Mouse (Mus musculus): Measurements from ENCODE around the gene Cyp2d40. TPM values are rescaled to one million over a fixed set of nuclear protein-coding genes. Genes with fewer than 3 reads are reported as not detected.
A peak's percentile ranks its signal among the peaks of the same experiment; 100 is the strongest.
"Not testable (repeated sequence)": the region's sequence is repeated elsewhere in the genome, so short reads cannot be mapped to it uniquely, and the experiment has no call there.

The Cyp2d40 gene
- under 1 TPM in 1 of 2 experiments, not detected in 1; 0.58 TPM for total RNA-seq (2021)
- 0.22 TPM in 1 of 2 replicates, not detected in the other for polyA plus RNA-seq (2012; rRNA removed)
- long read RNA-seq = 0 reads

DNA sequence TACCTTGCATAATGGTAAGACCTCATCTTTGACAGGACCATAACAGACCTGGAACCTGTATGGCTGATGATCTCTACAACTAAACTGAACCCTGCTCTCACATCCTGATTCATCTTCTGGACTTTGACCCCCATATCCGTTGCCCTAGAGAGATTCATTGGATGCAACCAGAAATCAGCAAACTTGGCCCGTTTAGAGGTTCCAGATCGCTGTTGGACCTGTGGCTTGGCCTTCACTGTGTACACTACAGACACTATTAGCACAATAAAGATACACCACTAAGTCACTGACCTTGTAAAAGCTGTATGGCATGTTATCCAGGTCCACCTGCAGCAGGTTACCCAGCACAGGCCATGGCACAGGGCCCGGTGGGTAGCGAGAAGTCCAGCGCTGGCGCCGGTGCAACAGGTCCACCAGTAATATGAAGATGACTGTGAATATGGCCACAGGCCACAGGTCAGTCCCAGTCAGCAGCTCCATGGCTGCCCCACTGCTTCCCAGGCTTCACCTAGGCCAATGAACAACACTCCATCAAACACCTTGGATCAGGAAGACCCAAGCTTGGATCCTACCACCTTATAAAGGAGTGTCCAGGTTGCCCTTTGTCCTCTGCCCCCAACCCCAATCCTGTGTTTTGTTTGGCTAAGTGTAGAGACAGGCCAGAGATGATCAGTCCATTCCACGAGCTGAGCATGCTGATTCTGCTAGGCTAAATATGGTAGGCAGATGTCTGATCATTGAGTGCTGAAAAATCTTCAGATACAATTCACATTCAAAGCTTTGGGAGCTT, at the start of gene Cyp2d40:
TSS of gene Cyp2d40 (minus strand) at position 553 of the 790 bp plus-strand sequence.
- DNase-seq = no peak

DNA sequence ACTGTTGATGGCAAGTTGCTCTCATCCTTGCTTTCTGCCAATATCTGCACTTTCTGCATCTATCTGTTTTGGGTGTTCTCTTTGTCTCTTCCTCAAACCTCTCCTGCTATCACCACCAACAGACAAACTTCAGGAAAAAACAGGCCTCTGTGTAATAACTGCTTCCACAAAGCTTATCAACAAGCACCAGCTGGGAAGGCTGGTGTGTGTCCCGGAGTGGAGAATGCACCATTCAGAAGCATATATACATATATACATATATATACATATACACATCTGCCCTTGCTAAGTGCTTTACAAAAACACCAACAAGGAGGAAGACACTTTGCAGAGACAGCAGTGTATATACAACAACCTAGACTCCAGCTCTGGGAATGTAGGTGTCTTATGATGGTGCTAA, 46.6 kb upstream of the Cyp2d40 start:
- no peak for DNase-seq

DNA sequence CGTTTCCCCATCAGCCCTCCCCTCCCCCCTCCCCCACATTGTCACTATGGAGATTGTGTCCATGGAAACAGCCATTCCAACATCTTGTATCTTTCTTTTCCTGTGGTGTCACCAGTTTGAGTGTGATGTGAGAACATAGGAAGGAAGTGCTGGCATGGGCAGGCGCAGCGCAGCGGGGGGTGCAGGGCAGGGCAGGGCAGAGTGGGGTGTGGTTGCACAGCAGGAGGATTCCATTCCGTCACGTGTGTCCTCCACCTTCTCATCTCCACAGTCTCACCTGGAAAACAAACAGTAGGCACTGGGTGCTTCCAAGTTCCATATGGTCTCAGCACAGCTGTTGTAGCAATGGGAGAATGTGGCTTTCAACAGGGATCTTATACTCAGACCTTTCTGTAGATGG, 45.5 kb upstream of the Cyp2d40 start:
- DNase-seq = peak; percentile 14

DNA sequence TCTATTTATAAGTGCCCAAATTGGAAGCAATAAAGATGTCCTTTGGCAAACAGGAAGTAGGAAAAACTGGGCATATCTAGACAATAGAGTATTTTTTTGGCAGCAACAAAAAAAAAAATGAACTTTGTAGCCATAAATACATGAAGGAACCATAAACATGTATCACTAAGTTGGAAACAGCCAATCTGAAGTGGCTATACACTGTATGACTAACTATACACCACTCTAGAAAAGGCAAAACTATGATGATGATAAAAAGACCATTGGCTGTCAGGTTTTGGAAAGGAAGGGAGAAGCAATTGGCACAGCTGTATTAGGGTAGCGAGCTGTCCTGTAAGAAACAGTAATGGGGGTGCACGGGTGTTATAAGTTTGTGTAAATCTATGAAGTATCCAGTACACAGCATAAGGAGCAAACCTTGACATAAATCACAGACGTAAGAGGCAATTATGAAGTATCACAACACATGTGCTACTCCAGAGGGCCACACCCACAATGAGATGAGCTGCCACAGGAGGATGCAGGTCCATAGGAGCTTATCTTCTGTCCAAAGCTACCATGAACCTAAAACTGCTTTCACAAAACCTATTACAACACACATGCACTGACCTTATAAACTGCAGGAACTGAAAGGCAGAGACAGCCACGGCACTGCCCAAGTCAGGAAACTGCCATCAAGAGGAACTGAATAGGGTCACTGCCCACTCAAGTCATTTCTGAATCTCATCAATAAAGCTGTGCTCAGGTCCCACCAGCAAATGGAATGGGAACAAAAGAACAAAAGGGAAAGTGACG, 43.2 kb upstream of the Cyp2d40 start:
- no peak for DNase-seq

DNA sequence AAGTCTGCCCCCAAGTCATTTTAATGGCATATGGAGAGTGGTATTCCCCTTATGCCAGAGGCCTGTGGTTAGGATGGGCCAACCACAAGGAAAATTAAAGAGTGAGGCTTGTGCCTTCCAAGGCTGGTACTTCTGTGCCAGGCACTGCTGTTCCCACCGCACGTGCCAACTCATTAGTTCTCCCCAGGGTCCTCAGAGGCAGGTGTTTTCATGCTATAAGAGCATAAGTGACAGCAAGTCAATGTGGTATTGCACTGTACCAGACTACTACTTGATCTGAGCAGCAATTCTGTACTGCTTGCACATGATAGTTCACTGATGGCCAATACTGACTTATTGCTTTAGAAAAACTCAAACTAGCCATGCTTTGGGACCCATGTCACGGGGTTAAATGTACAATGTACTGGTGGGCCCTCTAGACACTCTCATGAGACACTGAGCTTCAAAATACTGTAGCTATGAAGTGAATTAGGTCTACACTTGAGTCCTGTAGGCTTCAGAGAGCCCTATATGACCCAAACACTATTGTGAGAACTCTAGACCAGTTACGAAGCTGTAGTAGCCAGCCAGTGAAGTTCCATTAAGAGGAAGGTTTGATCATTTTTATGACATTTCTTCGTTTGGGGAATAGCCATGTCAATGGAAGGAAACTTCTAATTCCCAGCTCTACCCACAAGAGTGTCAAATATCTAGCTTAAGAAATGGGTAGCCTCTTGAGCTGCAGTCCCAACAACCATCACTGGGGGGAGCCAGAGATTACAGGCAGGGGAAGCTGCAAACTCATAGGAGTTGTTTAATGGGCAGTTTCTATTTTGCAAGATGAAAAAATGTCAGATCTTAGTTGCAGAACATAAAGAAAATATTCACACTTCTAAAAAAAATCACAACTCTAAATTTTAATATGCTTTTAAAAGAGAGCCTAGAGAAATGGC, 41.0 kb upstream of the Cyp2d40 start:
- peak; percentile 74 for DNase-seq

DNA sequence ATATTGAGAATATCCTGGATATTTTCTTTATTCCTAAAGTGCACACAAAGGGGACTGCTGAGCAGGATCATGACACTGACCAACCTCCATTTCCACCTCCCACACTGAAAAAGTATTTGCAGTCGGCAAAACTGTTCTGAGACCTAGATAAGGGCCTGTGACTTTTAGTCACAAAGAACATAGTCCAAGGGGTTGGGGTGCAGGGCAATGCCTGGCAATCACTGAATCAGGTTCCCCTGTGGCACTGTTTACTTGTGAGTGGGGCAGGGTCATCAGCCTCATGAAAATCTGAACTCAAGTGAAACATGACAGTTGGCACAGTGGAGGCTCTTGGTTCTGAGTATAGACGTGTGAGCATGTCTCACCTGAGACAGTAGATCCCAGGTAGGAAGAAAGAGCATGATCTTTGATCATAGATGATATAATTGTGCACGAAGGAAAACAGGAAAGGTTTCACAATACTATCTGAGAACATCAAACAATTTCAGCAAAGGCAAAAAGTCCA, 32.0 kb upstream of the Cyp2d40 start:
- DNase-seq = no peak

DNA sequence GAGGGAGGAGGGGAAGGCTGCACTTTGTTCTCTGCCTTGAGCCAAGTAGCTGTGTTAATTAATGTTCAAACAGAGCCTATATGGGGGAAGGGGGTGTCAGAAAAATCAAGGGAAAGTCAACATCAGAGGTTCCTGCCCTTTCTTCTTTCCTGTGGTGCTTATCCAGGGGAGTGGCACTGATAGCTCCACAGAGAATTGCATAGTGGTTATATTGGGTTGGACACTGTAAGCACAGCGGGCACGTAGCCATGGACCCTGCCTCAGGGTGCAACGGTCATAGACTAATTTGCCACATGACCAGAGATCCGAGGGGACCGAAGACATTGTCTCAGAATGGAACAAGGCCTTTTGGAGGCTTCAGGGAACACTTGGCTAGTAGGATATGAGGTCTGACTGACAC, 30.3 kb upstream of the Cyp2d40 start, which contains the start of gene Cyp2d26:
TSS of gene Cyp2d26 (minus strand) at position 18 of the 400 bp plus-strand sequence.
- no peak for DNase-seq

DNA sequence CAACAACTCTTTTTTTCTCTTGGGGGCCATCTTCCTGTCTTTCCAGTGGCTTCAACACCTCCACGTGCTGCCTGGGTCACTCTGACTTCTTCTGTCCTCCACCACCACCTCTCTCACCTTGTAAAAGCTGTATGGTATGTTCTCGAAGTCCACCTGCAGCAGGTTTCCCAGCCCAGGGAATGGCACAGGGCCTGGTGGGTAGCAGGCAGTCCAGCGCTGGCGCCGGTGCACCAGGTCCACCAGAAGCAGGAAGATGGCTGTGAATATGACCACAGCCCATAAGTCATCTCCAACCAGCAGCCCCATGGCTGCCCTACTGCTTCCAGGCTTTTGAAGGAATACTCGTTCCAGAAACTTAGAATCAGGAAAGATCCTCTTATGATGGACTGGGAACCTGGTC, 29.9 kb upstream of the Cyp2d40 start:
- DNase-seq = no peak

DNA sequence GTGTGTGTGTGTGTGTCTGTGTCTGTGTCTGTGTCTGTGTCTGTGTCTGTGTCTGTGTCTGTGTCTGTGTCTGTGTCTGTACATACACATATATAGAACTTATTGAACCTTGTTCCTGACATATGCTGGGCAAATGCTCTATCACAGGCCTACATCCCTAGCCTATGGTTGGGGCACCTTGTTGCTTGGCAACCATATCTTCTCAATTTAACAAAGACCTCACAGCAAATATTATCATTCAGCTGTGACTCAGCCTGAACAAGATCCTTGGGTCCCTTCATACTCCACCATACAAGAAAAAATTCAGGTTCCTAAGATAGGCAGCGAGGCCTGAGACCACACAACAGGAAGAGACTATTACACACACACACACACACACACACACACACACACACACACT, 29.5 kb upstream of the Cyp2d40 start:
- DNase-seq = no peak

DNA sequence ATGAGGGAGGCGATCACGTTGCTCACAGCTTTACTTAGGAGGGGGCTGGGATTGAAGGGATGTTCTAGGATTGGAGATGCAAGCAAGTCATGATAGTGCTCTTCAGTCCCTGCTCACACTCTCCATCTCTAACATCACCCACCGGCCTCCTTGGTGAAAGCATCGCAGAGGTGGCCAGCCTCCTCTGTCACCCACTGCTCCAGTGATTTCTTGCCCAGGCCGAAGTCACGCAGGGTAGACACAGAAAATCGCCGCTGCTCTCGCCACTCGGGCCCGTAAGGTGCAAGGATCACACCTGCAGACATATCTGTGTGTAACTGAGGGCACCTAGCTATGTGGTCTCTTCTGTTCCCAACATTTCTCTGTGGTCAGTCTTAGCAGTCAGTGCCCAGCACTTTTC, 28.6 kb upstream of the Cyp2d40 start:
- no peak for DNase-seq

DNA sequence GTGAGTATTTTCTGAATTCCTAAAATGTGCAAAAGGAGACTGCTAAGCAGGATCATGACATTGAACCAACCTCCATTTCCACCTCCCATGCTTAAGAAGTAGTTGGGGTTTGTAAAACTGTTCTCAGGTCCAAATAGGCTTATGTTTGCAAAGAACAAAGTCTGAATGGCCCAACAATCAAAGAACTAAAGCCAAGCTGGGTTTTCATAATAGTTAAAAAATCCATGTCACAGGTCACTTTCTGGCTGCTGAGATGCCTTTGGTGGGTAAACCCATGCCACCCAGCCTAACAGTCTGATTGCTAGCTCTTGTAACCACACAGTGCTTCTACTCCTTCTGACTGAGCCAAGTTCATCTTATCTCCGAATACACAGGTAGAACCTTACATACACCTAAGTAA, 20.6 kb upstream of the Cyp2d40 start:
- DNase-seq = no peak

DNA sequence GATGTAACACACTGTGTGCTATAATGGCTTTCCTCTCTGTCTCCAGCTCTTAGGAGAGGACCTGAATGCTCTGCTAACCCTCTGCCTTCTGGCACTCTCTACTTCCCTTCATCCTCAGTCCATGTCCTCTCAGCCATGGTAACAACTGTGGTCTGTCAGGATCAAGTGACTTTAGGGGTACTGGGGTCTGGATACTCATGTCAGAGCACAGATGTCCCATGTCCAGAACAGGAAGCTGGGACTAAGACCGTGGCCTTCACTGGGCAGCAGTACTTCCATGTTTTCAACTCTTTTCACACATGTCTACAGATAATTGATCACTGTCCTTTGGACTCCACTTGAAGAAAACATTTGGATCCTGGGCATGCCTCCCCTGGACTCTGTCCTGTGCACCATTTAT, 19.8 kb upstream of the Cyp2d40 start:
- DNase-seq = no peak

DNA sequence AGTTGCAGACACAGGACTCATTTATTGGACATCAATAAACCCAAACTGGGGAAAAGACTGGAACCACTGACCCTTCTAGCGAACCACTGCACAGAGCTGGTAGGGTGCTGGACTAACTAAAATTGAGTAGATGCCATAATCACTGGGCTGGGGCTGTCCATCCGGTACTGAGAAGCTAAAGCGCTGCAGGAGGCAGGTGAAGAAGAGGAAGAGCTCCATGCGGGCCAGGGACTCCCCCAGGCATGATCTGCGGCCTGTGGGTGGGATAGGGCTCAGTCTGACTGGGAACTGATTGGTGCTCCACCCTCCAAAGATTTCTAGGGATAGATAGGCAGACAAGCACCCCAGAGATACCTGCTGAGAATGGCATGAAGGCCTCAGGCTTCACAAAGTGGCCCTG, 13.9 kb upstream of the Cyp2d40 start:
- not testable (repeated sequence) for DNase-seq

DNA sequence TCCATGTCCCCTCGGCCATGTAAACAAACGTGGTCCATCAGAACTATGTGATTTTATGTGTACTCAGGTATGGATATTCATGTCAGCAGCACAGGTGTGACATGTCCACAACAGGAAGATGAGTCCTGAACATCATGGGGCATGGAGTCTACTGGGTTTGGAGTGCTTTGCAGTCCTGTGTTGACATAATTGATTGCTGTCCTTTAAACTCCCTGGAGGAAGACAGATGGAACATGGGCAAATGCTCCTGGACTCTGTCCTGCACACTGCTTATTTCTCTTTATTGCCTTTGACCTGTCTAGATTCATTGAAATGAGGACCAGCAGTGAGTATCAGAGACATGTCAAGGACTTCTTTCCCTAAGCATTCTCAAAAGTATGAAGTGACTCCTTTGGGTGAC, 2.0 kb upstream of the Cyp2d40 start:
- DNase-seq = no peak

DNA sequence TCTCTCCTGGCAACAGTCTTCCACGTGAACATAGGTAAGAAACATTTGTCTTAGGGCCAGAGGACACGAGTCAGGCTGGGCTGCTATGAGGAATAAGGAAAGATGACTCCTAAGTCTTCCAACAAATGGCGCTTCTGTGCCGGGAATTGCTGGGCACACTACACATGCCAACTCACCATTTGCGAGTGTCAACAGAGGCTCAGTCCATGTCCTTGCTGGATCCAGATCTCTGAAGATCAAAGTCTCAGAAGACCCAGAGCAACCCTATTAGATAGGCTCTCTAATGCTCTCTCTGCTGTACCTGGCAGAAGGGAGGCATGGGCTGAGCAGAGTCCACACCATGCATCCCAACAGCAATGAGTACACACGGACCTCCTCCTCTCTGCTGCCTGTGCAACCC, 898 bp upstream of the Cyp2d40 start:
- DNase-seq = no peak

DNA sequence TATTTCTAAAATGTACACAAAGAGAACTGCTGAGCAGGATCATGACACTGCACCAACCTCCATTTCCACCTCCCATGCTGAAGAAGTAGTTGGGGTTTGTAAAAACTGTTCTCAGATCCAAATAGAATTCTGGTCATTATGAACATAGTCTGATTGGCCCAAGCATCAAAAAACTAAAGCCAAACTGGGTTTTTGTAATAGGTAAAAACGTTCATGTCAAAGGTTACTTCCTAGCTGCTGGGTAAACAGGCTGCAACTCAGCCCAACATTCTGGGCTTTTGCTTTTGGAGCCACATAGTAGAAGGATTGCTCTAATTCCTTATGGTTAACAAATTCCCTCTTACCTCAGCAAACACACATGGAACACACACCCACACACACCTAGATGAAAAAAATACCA, 15.8 kb downstream of the Cyp2d40 start:
- no peak for DNase-seq

DNA sequence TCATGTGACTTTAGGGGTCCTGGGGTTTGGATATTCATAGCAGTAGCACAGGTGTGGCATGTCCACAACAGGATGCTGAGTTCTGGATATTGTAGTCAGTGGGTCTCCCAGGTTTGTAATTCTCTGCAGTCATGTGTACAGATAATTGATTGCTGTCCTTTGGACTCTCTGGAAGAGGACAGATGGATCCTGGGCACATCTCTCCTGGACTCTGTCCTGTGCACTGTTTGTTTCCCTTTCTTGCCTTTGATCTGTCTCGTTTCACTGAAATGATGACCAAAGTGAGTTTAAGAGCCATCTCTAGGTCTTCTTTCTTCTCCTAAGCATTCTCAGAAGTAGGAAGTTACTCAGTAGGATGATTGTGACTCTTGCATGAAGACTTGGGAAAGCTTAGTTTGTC, 16.5 kb downstream of the Cyp2d40 start:
- DNase-seq = no peak

DNA sequence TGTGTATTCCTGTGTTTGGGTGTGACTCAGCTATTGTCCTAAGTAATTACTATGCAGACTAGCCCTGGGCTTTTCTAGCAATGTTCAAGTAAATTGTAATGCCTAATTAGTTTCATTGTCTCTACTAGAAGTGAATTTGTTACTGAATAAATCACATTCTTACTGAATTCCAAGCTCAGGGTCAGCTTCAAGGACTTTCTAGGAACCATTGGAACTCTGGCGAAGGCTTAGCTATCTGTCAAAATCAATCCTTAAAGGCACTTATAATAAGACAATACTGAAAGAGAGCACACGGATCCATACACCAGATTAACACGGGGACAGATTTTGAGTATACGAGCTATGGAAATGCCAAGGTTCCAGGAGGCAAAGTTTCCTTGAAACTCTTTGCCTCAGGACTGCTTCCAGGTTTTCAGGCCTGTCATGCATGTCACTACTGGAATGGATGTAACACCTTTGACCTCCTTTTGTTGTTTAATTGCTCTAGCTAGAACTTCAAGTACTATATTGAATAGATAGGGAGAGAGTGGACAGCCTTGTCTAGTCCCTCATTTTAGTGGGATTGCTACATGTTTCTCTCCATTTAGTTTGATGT, 30.6 kb downstream of the Cyp2d40 start:
- DNase-seq = not testable (repeated sequence)

Measured in adrenal gland, adult 2 months (tissue).